Mouse (Mus musculus): ENCODE measurements around the gene Itgb7. TPM values are rescaled to one million over a fixed set of nuclear protein-coding genes. Genes with fewer than 3 reads are reported as not detected.
"Not testable (repeated sequence)": the region's sequence is repeated elsewhere in the genome, so short reads cannot be mapped to it uniquely, and the experiment has no call there.

Itgb7 gene
- total RNA-seq, 4 experiments from 2014 or later = 0.23 to 2.9 (median 1.7) TPM

DNA sequence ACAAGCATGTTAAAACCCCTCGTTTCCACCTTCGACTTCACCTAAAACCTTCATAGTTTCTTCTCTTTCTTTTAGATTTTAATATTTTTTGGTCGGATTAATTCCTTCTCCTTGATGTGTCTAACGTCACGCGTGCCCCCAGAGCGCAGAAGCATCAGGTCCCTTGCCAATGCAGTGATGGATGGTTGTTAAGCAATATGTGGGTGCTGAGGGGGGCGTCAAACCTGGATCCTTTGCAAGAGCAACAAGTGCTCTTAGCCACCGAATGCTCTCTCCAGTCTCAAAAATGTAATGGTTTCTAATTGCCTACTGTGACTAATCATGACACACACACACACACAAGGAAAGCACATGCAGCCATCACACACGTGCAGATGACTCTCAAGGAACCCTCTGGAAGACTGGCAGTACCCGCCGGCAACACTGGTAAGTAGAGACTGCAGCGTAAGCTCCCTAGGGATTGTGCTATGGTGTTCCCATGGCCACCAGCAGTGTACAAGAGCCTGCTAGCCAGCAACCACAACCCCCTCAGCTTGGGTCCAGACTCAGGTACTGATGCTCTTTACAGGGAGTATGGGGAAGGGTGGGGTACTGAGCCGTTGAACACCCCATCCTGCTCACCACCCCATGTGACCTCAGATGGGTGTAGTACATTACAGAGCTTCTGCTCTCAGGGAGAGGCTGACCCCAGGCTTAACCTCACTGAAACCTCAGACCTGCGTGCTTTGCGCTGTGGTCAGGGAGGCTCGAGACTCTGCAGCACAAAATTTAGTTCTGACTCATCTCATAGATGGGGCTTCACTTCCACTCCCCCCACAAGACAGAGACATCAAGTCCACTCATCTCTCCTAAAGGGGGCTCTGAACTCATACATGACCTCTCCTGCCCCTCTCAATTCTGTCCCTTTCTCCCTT lies 1.1 kb downstream of the Itgb7 start:
- no peak for DNase-seq (ENCODE audit: low spot score in 2 of 2)

DNA sequence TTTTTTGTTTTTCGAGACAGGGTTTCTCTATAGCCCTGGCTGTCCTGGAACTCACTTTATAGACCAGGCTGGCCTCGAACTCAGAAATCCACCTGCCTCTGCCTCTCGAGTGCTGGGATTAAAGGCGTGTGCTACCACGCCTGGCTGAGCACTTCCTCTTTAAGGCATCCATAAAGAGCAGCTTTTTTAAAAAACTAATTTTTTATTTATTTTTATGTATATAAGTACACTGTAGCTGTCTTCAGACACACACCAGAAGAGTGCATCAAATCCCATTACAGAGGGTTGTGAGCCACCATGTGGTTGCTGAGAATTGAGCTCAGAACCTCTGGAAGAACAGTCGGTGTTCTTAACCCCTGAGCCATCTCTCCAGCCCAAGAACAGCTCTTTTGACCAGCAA lies 6.1 kb downstream of the Itgb7 start:
- not testable (repeated sequence) for DNase-seq (ENCODE audit: low spot score in 2 of 2)

DNA sequence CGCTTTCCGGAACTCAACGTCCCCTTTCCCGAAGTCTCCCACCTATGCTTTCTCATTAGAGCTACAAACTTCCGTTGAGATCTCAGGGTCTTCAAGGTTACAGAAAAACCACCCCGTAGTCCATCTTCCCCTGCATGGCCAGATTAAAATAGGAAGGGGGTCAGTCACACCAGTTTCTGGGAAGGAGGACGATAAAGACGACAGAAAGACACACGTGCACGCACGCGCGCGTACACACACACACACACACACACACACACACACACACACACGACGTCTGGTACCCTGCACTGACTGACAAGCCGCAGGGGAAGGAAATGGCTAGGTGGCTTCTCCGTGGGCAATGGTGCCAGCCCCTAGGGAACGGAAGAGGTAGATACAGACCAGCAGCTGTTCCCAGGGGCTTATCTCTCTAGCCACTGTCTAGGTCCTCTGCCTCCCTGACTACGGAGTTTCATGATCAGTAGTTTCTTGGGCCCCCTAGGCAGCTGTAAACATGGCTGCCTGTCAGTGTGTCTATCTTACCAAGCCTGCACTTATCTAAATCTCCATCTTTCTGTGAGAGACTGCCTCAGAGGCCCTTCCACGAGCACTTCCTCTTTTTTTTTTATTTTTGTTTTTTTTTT lies 6.6 kb downstream of the Itgb7 start:
- DNase-seq (ENCODE audit: low spot score in 2 of 2) = no peak

DNA sequence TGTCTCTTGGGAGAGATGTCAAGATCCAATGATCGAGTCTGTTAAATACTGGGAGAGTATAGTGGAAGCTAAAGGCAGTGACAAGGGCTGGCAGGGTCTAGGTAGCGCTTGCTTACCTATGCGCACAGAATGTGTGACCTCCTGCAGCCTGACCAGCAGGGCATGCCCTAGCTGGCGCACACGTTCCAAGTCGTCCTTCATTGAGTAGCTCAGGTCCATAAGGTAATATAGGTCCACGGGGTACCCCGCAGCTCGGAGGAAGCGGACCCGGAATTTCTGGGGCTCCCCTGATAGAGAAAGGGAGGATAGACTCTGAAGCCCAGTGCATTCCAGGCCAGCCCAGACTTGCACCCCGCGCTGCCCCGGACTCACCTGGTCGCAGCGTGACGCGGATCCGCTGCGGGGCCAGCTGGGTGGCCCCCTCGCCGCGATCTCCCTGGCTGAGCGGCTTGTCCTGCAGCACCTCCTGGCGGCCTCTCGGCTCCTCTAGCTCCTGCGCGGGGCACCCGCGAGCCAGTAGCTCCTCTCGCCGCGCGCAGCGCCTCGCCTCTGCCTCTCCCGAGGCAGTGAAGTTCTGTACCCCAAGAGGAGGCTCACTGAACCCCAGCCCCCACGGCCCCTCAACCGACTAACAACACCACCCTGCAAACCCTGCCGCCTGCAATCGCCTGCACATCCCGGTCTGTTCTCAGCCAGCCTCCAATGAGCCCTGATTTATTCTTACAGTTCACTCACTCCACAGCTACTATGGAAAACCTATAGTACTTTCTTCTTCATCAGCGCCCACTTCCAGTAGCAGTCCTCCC lies 7.4 kb downstream of the Itgb7 start:
- peak; percentile 49 to 65 for DNase-seq (ENCODE audit: low spot score in 2 of 2)

DNA sequence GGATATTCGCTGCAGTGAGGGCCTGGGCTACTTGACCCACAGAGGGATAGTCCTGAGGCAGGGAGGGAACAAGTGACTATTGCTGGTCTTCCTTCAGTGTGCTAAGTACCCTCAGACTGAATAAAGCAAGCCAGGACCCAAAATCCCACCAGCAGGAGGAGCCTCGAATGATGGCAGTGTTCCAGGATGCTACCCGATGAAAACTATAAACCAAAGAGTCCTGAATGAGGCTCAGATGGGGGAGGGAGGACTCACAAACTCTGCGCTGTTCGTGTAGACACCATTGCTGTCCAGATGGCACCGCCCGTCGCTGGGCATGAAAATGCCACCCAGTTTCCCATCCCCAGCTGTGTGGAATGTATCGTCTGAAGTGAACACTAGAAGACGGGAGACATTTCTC lies 9.4 kb downstream of the Itgb7 start:
- DNase-seq (ENCODE audit: low spot score in 2 of 2) = no peak

DNA sequence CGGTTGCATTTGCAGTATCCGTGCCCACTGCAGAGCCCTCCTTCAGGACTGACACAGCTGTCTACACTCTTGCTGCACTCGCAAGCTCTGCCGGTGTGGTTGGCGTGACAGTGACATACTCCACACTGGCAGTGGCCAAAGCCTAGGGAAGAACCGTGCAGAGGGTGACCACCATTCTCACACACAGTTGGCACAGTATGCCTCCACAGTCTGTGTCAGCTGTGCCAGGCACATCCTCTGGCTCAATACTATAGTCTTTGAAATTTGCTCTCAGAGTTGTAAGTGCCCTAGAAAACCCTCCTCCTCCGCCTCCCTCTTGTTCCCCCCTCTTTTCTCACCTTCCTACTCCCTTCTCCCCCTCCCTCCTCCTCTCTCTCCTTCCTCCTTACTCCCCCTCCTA lies 14.4 kb downstream of the Itgb7 start:
- DNase-seq (ENCODE audit: low spot score in 2 of 2) = no peak

DNA sequence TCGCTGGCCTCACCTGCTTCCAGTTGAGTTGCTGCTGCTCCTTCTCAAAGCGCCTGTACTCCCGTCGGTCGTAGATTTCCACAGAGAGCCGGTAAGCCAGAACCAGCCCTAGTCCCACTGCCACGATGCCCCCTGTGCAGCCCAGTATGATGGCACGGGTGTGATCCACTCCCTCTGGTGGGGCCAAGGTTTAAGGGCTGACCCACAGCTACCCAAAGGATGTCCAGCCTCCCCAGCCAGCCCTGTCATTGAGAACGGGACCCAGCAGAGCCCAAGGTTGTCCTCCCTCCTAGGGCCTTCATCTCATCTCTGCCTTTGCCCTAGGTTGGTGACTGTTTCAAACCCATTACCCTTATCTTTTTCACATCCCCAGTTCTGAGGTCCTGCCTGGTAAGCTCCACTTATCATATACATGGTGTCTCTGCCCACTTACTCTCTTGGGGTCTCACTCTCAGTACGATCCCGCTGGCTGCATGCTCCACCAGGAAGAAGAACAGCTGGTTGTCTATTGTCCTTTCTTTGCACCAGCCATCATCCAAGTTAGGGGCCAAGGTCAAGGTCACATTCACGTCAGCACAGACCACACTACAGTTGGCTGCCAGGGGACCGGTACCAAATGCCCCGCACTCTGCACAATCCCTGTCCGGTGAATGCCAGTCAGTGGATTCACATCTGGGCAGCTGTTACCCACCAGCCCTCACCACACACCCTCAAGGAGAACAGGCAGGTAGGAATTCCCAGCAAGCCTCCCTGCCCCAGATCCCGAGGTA lies 15.1 kb downstream of the Itgb7 start:
- no peak for DNase-seq (ENCODE audit: low spot score in 2 of 2)

DNA sequence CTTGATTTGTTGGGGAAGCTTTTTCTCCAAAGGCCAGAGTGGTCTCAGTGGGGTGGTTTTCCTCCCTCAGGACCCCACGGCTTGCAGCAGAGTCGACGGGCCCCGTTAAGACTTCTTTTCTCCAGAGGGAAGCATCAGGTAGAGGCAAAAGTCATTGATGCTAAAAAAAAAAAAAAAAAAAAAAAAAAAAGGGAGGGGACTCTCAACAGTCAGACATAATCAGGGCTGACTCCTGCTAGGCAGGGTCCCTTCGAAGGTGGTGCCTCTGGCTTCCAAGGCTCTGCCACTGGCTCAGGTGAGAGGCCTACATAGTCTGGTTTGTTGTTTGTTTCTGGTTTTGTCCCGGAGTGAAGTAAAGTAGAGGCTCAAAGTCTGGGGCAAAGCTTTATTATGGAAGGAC lies 16.1 kb downstream of the Itgb7 start:
- no peak for DNase-seq (ENCODE audit: low spot score in 2 of 2)

DNA sequence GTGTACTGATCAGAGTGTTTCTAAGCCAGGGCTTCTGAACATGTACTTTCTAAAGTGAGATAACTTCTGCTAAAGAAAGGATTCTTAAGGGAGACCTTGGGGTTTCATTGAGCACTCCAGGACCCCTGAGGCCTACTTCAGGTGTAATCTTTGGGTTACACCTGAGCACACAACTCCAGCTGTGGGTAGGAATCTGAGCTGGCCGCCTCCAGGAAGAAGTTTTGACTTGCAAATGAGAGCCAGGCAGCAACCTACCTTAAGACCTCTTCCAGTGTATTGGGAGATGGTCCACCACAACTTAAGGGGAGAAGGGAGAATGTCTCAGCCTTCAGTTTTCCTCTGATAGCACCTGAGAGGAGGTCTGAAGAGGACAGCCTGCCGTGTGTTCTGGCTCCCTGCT lies 17.6 kb downstream of the Itgb7 start:
- DNase-seq (ENCODE audit: low spot score in 2 of 2) = no peak

DNA sequence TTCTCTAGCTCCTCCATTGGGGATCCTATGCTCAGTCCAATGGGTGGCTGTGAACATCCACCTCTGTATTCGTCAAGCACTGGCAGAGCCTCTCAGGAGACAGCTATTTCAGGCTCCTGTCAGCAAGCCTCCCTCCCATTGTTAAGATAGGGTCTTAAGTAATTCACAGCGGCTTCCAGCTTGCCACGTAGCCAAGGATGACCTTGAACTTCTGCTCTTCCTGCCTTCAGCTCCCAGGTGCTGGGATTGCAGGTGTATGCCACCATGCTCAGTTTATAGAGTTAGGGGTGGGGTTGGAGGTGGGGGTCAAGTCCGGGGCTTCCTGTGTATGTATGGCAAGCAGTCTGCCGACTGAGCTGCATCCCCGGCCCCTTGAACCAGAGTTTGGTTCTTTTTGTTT lies 19.8 kb downstream of the Itgb7 start:
- DNase-seq (ENCODE audit: low spot score in 2 of 2) = no peak

DNA sequence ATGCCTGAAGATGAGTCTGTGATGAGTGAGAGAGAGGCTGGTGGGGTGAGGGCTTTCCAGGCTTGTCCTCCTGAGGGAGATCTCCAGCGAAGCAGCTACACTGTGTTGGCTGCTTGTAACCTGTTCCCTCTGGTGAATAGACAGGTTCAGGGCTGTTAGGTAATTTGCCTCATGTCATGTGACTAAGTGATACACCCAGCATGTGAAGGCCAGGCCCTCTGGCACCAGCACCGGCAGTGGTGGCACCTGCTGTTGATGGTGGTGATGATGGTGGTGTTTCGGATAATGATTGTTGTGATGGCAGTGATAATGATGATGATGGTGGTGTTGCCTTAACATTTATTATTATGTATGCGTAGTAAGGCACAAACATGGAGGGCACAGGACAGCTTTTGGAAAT lies 20.9 kb downstream of the Itgb7 start:
- no peak for DNase-seq (ENCODE audit: low spot score in 2 of 2)

DNA sequence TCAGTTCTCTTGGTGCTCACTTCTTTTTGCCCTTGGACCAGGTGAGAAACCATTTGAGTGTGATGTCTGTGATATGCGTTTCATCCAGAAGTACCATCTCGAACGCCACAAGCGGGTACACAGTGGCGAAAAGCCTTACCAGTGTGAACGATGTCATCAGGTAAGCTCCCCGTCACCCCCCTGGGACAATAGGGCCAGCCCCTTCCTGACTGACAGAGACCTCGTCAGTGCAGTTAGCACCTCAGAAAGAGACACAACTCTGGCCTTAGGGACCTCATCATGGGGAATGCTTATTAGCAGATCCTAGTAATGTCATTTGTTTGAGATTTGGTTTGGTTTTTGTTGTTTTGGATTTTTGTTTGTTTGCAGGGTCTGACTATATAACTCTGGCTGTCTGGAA lies 22.6 kb downstream of the Itgb7 start:
- DNase-seq (ENCODE audit: low spot score in 2 of 2) = no peak

DNA sequence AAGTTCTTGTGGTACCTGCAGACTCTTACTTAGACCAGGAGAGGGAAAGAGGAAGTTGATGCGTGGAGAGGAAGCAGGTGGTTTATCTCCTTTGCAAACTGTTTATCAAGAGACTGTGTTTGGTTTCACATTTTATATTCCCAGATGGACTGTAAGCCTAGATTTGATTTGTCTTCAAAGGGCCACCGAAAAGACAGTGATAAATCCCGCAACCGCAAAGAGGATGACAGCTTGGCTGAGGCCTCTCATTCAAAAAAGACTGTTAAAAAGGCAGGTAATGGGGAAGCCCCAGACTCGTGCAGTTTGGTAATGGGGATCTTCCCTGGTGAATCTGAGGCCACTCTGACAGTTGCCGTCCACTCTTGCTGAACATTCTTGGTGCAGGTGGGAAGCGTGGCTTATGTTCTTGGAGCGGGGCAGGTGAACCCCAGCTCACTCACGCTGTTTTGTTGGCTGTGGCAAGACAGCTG lies 23.6 kb downstream of the Itgb7 start:
- DNase-seq (ENCODE audit: low spot score in 2 of 2) = no peak

DNA sequence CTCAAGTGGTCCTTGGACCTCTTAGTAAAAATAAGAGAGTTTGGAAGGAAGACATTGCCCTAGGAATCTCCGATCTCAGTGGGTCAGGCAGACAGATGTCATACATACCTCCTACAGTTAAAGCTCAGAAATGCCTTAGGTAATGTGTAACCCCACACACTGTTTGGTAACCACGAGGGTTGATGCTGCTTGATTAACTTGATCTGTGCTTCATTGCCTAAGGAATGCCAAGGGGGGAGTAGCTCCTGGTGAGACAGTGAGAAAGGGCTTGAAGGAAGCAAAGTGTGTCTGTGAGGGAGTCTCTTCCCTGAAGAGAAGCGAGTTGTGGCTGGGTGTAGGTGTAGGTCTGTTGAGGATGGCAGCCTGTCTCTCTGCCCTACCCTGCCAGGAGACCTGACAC lies 24.4 kb downstream of the Itgb7 start:
- no peak for DNase-seq (ENCODE audit: low spot score in 2 of 2)

DNA sequence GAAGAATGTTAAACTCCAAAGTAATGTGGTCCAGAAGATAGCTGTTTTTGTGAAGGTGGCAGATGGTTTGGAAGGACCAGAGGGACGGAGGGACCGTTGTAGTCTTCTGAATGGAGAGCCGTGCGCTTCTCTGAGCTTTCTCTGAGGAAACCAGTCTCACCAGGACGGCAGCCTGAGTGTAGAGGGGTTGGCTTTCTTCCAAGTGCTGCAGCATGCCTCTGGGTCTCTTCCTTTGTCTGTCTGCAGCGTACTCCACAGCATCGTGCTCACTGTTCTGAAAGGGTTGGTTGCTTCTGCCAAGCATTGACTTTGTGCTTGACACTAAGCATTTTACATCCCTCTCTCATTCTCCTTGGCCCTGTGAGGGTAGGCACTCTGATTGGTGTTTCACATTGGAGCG lies 26.0 kb downstream of the Itgb7 start:
- DNase-seq (ENCODE audit: low spot score in 2 of 2) = peak in 1 of 2 experiments; percentile 36

DNA sequence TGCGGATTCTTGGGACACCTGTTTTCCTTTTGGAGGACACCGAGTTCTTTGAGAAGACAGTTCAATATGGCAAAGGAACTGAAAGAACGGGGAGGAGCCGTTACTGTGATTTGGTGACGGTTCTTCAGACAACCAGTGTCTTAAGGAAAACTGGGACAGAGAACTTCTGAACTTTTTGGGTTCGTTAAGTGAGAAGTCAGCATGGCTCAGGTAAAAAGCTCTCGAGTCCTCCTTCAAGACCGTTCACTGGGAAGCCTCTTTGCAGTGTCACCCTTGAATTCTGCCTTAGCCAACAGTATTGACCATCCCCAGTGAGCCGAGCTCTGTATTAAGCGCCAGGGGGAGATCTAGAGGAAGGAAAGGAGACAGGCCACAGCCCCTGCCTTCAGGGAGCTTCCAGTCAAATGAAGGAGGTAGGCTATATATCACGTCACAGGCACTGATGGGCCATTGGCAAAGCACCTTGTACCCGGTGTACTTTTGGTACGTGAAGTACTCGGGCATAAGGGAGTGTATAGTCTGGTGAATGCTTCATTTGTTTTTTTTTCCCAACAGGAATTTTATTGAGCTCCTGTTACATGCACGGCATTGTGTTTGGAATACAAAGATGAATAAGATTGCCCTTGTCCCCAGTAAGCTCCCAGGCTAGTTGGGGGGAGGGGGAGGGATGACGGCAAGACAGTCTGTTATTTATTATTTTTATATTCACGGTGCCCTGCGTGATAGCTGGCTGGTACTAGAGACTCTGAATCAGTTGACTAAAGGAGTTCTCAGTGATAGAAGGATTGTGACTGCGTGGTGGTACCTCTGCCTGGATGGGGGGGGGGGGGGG lies 26.9 kb downstream of the Itgb7 start, which contains the start of gene Csad:
TSS of gene Csad (minus strand) at position 51 of the 832 bp plus-strand sequence.
- DNase-seq (ENCODE audit: low spot score in 2 of 2) = no peak

DNA sequence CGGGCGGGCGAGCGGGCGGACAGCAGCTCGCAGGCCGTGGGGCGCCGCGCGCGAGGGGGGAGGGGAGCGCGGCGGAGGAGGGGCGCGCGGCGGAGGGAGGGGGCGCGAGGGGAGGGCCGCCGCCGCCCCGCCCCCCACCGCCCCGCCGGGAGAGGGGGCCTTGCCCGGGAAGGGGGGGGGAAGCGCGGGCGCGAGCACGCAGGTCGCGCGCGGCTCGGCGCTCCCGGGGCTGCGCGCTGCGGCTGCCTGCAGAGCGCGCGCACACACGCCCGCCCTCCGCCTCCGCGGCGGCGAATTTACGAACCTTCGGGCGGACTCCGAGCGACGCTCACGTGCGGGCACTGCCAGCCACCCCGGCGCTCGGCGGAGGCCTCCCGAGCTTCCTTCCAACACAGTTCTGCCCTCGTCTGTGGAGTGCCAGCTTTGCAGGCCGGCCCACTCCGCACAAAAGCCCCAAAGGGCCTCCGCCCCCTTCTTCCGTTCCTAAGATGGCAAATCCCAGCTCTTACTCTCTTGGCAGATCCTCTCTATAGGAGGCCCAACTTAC lies 27.8 kb downstream of the Itgb7 start:
- DNase-seq (ENCODE audit: low spot score in 2 of 2) = peak; percentile 52 to 67

DNA sequence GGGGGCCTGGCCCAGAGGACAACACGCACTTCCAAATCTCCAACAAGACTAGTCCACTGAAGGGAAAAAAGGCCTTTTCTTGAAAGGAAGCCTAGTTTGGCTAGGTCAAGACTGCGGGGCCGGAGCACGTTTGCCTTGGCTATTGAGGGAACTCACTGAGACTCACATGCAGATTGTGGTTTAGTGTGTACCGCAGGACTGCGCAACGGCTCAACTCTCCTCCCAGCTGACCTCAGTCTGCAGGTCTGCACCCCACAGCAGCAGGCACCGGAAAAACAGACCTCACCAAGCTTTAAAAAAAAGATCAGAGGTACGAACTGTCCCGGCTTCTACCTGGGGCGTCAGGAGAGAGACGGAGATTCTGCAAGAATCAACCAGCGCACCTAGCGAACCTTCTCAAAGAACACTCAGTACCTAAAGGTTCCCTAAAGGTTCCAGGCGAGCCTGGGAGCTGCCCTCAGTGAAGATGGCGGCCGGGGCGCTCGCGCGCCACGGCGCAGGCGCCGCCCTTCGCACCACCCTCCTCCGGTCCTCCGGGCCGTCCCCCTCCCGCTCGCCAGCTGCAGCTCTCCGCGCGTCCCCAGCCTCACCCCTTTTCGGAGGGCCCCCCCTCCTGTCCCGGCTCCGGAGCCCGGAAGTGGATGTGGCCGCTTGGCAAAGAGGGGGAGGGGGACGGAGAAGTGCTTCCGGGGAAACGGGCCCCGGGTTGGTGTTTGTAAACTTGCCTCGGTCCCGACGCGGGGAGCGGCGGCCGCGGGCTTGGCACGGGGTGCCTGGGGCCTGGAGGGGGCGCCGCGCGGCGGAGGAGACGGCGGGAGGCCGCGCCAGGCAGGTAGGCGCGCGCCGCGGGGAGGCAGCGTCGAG lies 28.5 kb downstream of the Itgb7 start, which contains the start of gene Zfp740:
TSS of gene Zfp740 (plus strand) at position 279 of the 864 bp plus-strand sequence.
- peak; percentile 74 to 96 for DNase-seq (ENCODE audit: low spot score in 2 of 2)

DNA sequence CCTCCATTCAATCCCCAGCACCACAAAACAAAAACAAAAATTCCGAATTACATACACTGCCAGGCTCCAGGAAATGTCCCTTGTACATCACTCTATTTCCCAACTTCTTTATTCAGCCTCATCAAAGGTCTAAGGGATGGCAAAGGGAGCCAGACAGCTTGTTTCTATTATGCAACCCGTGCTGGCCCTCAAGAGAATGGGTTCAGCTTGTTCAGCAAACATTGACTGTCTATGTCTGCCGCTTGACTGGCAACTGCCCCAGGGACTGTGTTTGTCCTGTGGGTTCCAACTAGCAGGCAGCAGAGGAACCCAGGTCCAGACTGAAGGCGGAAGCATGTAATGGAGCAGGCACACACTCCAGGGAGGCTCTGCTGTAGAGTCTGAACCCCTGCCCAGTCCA lies 32.9 kb downstream of the Itgb7 start:
- no peak for DNase-seq (ENCODE audit: low spot score in 2 of 2)

Measured in left cerebral cortex, adult 8-10 months (tissue).